Mouse (Mus musculus) embryonic facial prominence, embryonic 13.5 days (tissue): ENCODE measurements around the gene Efemp2. TPM values are rescaled to one million over a fixed set of nuclear protein-coding genes. Genes with fewer than 3 reads are reported as not detected.

Experiments used
- ATAC-seq: fragments of 200-750 bp; cut with Nextera tagmentation; 2 replicates; pipeline ENCODE4 v1.8.0; 2017; ENCODE audit warnings: low read depth; ENCODE audit not compliant: insufficient number of reproducible peaks, insufficient read depth, low FRiP score, low TSS enrichment
- H3K27ac ChIP-seq: fragments of 300-500 bp; sonication (generic); 2 replicates; pipeline ENCODE4 v1.5.1; 2015; ENCODE audit warnings: moderate library complexity, mild to moderate bottlenecking, inconsistent platforms
- H3K27me3 ChIP-seq: fragments of 300-500 bp; sonication (generic); 2 replicates; pipeline ENCODE4 v1.6.1; 2015; ENCODE audit warnings: mild to moderate bottlenecking, inconsistent platforms
- H3K36me3 ChIP-seq: fragments of 300-500 bp; sonication (generic); 2 replicates; pipeline ENCODE4 v1.6.1; 2015; ENCODE audit warnings: mild to moderate bottlenecking, inconsistent platforms
- H3K4me1 ChIP-seq: fragments of 300-500 bp; sonication (generic); 2 replicates; pipeline ENCODE4 v1.6.1; 2015; ENCODE audit warnings: inconsistent platforms
- H3K4me2 ChIP-seq: fragments of 300-500 bp; sonication (generic); 2 replicates; pipeline ENCODE4 v1.6.1; 2015; ENCODE audit warnings: moderate library complexity, mild to moderate bottlenecking, inconsistent platforms
- H3K4me3 ChIP-seq: fragments of 300-500 bp; sonication (generic); 2 replicates; pipeline ENCODE4 v1.5.1; 2015; ENCODE audit warnings: mild to moderate bottlenecking, inconsistent platforms
- H3K9ac ChIP-seq: fragments of 300-500 bp; sonication (generic); 2 replicates; pipeline ENCODE4 v1.6.1; 2015; ENCODE audit warnings: mild to moderate bottlenecking, inconsistent platforms
- H3K9me3 ChIP-seq: fragments of 300-500 bp; sonication (generic); 2 replicates; pipeline ENCODE4 v1.6.1; 2016; ENCODE audit warnings: inconsistent platforms
- WGBS: fragments of 180-500 bp; shearing (Covaris S2); methylation state at CpG from one replicate; pipeline ENCODE4 v1.1.7; 2015; ENCODE audit warnings: mixed read lengths; 5-methylcytosine and 5-hydroxymethylcytosine counted together
- polyA plus RNA-seq: library from polyadenylated mRNA; unstranded; fragments of >200 nt; fragmentation: Nextera tagmentation; extraction: Ambion mirVana; gene quantifications from 2 replicates; pipeline ENCODE4 v1.2.1, GENCODE M21; 2015

Efemp2 gene
- polyA plus RNA-seq, 1 experiment from 2014 or later = 207 TPM

GRCm38 (mm10) chr19:5432992-5433852, 40.5 kb upstream of the Efemp2 start:
- Histone ChIP-seq H3K9ac (peak overlapping the region; percentile 68), H3K4me3 (peak overlapping the region; percentile 40), H3K4me1 (peaks cover 19% of the 10 kb centered on the region), H3K9me3 (no peaks in the 10 kb centered on the region), H3K36me3 (peaks cover 6% of the 10 kb centered on the region; the same call in 1 of the 2 replicates), H3K27ac (peak overlapping the region; percentile 76), H3K27me3 (no peaks in the 10 kb centered on the region), H3K4me2 (peak overlapping the region; percentile 72)
- ATAC-seq = peak; percentile 45; the same call in 1 of the 2 replicates
- WGBS = 7% methylated on average over 16 of the region's 16 CpGs

DNA sequence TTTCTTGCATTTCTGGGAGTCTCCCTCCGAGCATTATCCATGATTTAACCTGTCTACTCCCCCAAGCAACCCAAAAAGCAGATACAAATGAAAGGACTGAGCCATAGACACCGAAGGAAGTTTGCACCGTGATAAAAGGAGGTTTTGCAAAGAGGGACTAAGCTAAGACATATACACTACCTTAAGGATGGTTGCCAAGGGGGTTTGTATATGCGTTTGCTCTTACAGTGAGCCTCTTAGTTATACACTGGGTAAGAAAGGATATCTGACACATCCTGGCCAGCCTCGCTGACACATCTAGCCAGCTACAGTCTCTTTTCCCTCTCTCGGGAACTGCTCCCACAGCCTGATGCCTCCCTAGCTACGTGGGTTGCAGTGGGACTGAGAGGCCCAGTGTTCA, 39.8 kb upstream of the Efemp2 start:
- Histone ChIP-seq H3K4me3 (peak overlapping the region; percentile 40), H3K9me3 (no peaks in the 10 kb centered on the region), H3K27ac (peak overlapping the region; percentile 76; the same call in 1 of the 2 replicates), H3K27me3 (no peaks in the 10 kb centered on the region), H3K36me3 (0 out of 2 replicates have a peak, but pooled peaks cover 3% of the 10 kb centered on the region), H3K9ac (peak overlapping the region; percentile 68), H3K4me1 (peaks cover 19% of the 10 kb centered on the region), H3K4me2 (peak overlapping the region; percentile 72)
- 62% methylated on average over 7 of the region's 7 CpGs for WGBS
- ATAC-seq = no peak

GRCm38 (mm10) chr19:5444371-5444908, 29.3 kb upstream of the Efemp2 start:
- H3K27ac ChIP-seq = no peak overlapping the region
- H3K9me3 ChIP-seq = no peaks in the 10 kb centered on the region
- WGBS = 64% methylated on average over 9 of the region's 9 CpGs
- H3K9ac ChIP-seq = peak overlapping the region; percentile 36; the same call in 1 of the 2 replicates
- peaks cover 41% of the 10 kb centered on the region for H3K27me3 ChIP-seq
- no peaks in the 10 kb centered on the region for H3K36me3 ChIP-seq
- H3K4me1 ChIP-seq = peaks cover 17% of the 10 kb centered on the region
- H3K4me3 ChIP-seq = no peak overlapping the region
- no peak overlapping the region for H3K4me2 ChIP-seq
- no peak for ATAC-seq

DNA sequence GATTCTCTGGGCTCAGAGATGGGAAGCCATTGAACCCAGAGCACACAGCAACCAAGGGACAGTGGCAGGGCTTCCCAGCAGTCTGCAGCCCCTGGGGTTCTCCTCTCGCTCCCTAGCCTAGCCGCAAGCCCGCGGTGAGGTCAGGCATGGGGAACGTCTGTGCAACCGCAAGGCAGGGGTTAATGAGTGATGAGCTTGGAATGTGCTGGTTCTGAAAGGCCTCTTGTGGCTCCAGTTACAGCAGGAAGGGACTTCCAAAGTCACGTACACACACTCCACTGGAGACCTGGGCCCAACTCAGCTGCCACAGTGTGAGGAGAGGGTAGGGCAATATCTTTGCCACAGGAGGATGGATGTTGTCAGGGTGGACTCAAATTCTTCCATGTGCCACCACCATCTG, 28.8 kb upstream of the Efemp2 start:
- Histone ChIP-seq H3K9ac (peak overlapping the region; percentile 36; the same call in 1 of the 2 replicates), H3K27me3 (peaks cover 46% of the 10 kb centered on the region), H3K4me2 (no peak overlapping the region), H3K27ac (no peak overlapping the region), H3K36me3 (no peaks in the 10 kb centered on the region), H3K4me1 (peaks cover 17% of the 10 kb centered on the region), H3K4me3 (no peak overlapping the region), H3K9me3 (no peaks in the 10 kb centered on the region)
- no peak for ATAC-seq
- 25% methylated on average over 7 of the region's 7 CpGs for WGBS

GRCm38 (mm10) chr19:5445747-5446146, 28.0 kb upstream of the Efemp2 start:
- Histone ChIP-seq H3K27ac (no peak overlapping the region), H3K36me3 (no peaks in the 10 kb centered on the region), H3K27me3 (peaks cover 54% of the 10 kb centered on the region), H3K4me1 (peaks cover 17% of the 10 kb centered on the region), H3K4me3 (no peak overlapping the region), H3K4me2 (no peak overlapping the region), H3K9me3 (no peaks in the 10 kb centered on the region), H3K9ac (no peak overlapping the region)
- ATAC-seq = no peak
- 92% methylated on average over 5 of the region's 5 CpGs for WGBS

DNA sequence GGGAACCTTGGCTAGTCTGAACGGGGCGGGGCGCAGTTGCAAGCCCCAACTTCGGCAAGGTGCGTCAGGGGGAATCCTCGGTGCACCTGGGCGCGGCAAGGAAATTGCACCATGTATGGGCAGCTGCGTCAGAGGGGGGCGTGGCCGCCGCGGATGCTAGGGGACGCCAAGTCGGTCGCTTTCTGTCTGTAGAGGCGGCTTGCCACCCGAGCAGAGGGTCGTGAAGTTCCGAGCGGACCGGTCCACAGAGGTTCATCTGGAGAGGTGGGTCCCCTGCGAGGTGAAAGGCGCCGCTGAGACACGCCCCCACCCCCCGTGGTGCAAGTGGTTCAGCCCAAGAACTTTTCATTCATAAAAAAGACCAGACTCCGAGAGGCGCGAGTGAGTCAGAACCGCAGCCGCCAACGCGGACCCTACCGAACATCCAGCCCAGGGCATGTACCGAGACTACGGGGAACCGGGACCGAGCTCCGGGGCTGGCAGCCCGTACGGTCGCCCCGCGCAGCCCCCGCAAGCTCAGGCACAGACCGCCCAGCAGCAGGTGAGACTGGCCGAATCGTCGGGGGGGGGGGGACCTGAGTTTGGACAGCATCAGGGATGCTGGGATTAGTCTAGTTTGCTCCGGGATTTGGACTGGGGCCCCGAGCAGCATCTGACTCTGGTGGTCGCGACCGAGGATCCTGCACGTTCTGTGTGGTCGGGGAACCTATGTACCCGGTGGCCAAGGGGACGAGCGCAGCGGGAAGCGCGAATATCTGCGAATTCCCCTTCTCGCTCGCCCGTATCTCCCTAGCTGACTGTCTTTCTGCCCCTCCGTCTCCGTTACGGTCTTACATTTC, 26.0 kb upstream of the Efemp2 start, which contains the start of gene Fosl1:
Gene Fosl1 (plus strand): TSS at position 33 of the 839 bp plus-strand sequence.
- ATAC-seq = peak; percentile 72
- Histone ChIP-seq H3K4me2 (peak within 1 kb of the TSS; percentile 96), H3K9me3 (no peaks in the 10 kb centered on the region), H3K4me1 (peaks cover 17% of the 10 kb centered on the region), H3K36me3 (no peaks in the 10 kb centered on the region), H3K27me3 (peaks cover 59% of the 10 kb centered on the region), H3K27ac (no peak within 1 kb of the TSS), H3K4me3 (peak within 1 kb of the TSS; percentile 54), H3K9ac (peak within 1 kb of the TSS; percentile 66)
- WGBS = under 1% methylated on average over 70 of the region's 70 CpGs

DNA sequence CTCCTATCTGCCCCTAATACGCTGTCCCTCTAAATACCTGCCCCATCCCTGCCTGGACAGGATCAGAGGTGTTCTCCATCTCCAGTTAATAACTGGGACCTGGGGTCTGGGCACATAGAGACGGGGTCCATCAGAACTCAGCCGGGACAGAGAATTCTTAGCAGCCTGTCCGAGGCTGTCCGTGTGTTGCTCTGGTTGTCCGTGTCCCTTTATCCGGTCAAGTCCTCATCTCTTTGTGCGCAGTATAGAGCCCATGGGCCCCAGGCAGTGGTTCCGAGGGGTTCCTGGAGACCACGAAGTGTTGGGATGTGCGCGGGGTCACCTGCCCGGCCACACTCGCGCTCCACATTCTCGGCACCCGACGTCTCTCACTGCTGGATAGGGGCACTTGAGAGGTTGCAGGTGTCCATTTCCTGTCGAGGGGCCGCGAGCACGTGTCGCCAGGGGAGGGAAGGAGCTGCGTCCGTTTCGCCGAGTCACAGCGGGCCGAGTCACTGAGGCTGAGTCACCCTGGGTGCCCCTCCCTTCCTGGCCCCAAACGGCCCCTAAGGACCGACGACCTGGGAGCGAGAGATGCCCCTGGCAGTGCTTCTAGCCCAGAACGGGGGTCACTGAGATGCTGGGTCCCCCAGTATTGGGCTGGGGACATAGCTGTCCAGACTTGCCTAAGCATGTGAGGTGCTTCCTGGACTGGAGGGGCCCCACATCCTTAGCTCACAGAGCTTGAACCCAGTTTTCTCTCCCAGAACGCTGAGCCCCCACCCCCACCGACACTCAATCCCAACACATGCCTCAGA, 25.2 kb upstream of the Efemp2 start:
- Histone ChIP-seq H3K9me3 (no peaks in the 10 kb centered on the region), H3K27ac (no peak overlapping the region), H3K4me2 (peak overlapping the region; percentile 96), H3K9ac (peak overlapping the region; percentile 66; the same call in 1 of the 2 replicates), H3K27me3 (peaks cover 59% of the 10 kb centered on the region), H3K4me1 (peaks cover 17% of the 10 kb centered on the region), H3K4me3 (peak overlapping the region; percentile 54), H3K36me3 (no peaks in the 10 kb centered on the region)
- WGBS = 7% methylated on average over 36 of the region's 36 CpGs
- no peak for ATAC-seq

GRCm38 (mm10) chr19:5449673-5450072, 24.1 kb upstream of the Efemp2 start:
- Histone ChIP-seq H3K36me3 (peaks cover 11% of the 10 kb centered on the region; the same call in 1 of the 2 replicates), H3K4me3 (no peak overlapping the region), H3K4me1 (peaks cover 18% of the 10 kb centered on the region), H3K9ac (no peak overlapping the region), H3K27ac (no peak overlapping the region), H3K27me3 (peaks cover 57% of the 10 kb centered on the region), H3K4me2 (no peak overlapping the region), H3K9me3 (no peaks in the 10 kb centered on the region)
- 83% methylated on average over 3 of the region's 3 CpGs for WGBS
- ATAC-seq = no peak

GRCm38 (mm10) chr19:5451766-5452165, 22.0 kb upstream of the Efemp2 start:
- H3K36me3 ChIP-seq = peaks cover 13% of the 10 kb centered on the region; the same call in 1 of the 2 replicates
- peaks cover 45% of the 10 kb centered on the region for H3K27me3 ChIP-seq
- no peak overlapping the region for H3K27ac ChIP-seq
- no peak overlapping the region for H3K4me3 ChIP-seq
- WGBS = 74% methylated on average over 6 of the region's 6 CpGs
- H3K9ac ChIP-seq = no peak overlapping the region
- H3K4me2 ChIP-seq = no peak overlapping the region
- H3K9me3 ChIP-seq = no peaks in the 10 kb centered on the region
- ATAC-seq = no peak
- peaks cover 35% of the 10 kb centered on the region for H3K4me1 ChIP-seq

GRCm38 (mm10) chr19:5455037-5455436, 18.7 kb upstream of the Efemp2 start:
- Histone ChIP-seq H3K36me3 (peaks cover 13% of the 10 kb centered on the region; the same call in 1 of the 2 replicates), H3K4me1 (peaks cover 30% of the 10 kb centered on the region), H3K9ac (peak overlapping the region; percentile 61; the same call in 1 of the 2 replicates), H3K9me3 (no peaks in the 10 kb centered on the region), H3K4me2 (peak overlapping the region; percentile 99), H3K27me3 (peaks cover 19% of the 10 kb centered on the region), H3K4me3 (peak overlapping the region; percentile 74; the same call in 1 of the 2 replicates), H3K27ac (no peak overlapping the region)
- 73% methylated on average over 12 of the region's 12 CpGs for WGBS
- ATAC-seq = no peak
